Mouse (Mus musculus) small intestine, adult 2 months (tissue): ENCODE measurements at regions not wholly inside any gene's neighbourhood (a gene's known extent, or its start where the extent isn't known, plus 50 kb on each side); places are given as distances from the start of the nearest gene placed in this dataset.

Experiments
- CTCF ChIP-seq: fragments of 200-500 bp; IDR thresholded peaks from 2 replicates; pipeline ENCODE4 v1.5.1; 2012; ENCODE audit warnings: low read depth, mild to moderate bottlenecking, control low read depth, inconsistent platforms, low read length, moderate library complexity, mixed read lengths; ENCODE audit not compliant: insufficient replicate concordance, insufficient read length; ENCODE audit errors: extremely low read depth
- POLR2A ChIP-seq: fragments of 200-500 bp; IDR thresholded peaks from 2 replicates; pipeline ENCODE4 v1.6.1; 2012; ENCODE audit warnings: low read depth, mild to moderate bottlenecking, control low read depth, inconsistent platforms, low read length, moderate library complexity

DNA sequence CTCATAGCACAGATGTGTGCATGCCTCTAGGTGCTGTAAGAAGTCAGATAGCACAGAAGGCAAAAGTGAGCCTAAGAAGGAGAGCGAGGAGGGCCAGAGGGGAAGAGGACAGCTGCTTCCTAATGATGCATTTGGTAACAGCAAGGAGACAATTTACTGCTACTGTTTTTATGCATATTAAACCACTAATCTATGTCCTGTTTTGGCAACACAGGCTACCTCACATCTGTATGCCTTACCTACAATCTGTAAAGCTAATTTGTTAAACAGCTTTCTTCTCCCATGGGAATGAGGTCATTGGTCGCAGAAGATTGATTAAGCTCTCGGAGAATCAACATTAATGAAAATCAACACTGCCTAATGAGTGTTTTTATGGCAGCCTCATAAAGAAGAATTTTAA lies 191.1 kb upstream of the Snx19 start:
- TF ChIP-seq CTCF: no peak
- no peak for TF ChIP-seq POLR2A
